Mouse (Mus musculus): Measurements from ENCODE around the gene Tango2.
"Not testable (repeated sequence)": the region's sequence is repeated elsewhere in the genome, so short reads cannot be mapped to it uniquely, and the experiment has no call there.

Tango2 gene

GRCm38 (mm10) chr16:18341605-18342004 is 6.3 kb downstream of the Tango2 start:
- DNase-seq = no peak

- DNase-seq = no peak
Measured at GRCm38 (mm10) chr16:18339866-18340265, 8.0 kb downstream of the Tango2 start.

- no peak for DNase-seq
Measured at GRCm38 (mm10) chr16:18337261-18337660, 10.6 kb downstream of the Tango2 start.

- DNase-seq = no peak
Measured at GRCm38 (mm10) chr16:18335981-18336380, 11.9 kb downstream of the Tango2 start.

GRCm38 (mm10) chr16:18333976-18334375 is 13.9 kb downstream of the Tango2 start:
- DNase-seq = no peak

- no peak for DNase-seq
Measured at GRCm38 (mm10) chr16:18328524-18328923, 19.4 kb downstream of the Tango2 start.

- DNase-seq = no peak
Measured at GRCm38 (mm10) chr16:18327936-18328335, 20.0 kb downstream of the Tango2 start.

GRCm38 (mm10) chr16:18325741-18326140 is 22.2 kb downstream of the Tango2 start:
- DNase-seq = no peak

- no peak for DNase-seq
Measured at GRCm38 (mm10) chr16:18324031-18324430, 23.9 kb downstream of the Tango2 start.

GRCm38 (mm10) chr16:18323460-18323859 is 24.4 kb downstream of the Tango2 start:
- DNase-seq = no peak

- no peak for DNase-seq
Measured at GRCm38 (mm10) chr16:18321443-18321842, 26.5 kb downstream of the Tango2 start.

- DNase-seq = no peak
Measured at GRCm38 (mm10) chr16:18318992-18319391, 28.9 kb downstream of the Tango2 start.

GRCm38 (mm10) chr16:18308159-18308558 is 39.7 kb downstream of the Tango2 start:
- DNase-seq = no peak

- DNase-seq = not testable (repeated sequence)
Measured at GRCm38 (mm10) chr16:18289614-18290013, 58.3 kb downstream of the Tango2 start.

- DNase-seq = peak; percentile 98
Measured at GRCm38 (mm10) chr16:18289067-18289588, 58.8 kb downstream of the Tango2 start, which contains the start of gene Dgcr8. Gene Dgcr8 (minus strand): TSS chr16:18289246.

GRCm38 (mm10) chr16:18288581-18289061 is 59.3 kb downstream of the Tango2 start:
- DNase-seq = no peak

- peak; percentile 17 for DNase-seq
Measured at GRCm38 (mm10) chr16:18288166-18288565, 59.7 kb downstream of the Tango2 start.

GRCm38 (mm10) chr16:18275166-18275565 is 72.7 kb downstream of the Tango2 start:
- DNase-seq = no peak

GRCm38 (mm10) chr16:18268182-18268581 is 79.7 kb downstream of the Tango2 start:
- DNase-seq = no peak

- DNase-seq = no peak
Measured at GRCm38 (mm10) chr16:18265024-18265423, 82.9 kb downstream of the Tango2 start.

- DNase-seq = no peak
Measured at GRCm38 (mm10) chr16:18258221-18258620, 89.7 kb downstream of the Tango2 start, which contains the start of gene Gm49776. Gene Gm49776 (minus strand): TSS chr16:18258321.

- DNase-seq = no peak
Measured at GRCm38 (mm10) chr16:18253866-18254265, 94.0 kb downstream of the Tango2 start.

- DNase-seq = no peak
Measured at GRCm38 (mm10) chr16:18252736-18253135, 95.2 kb downstream of the Tango2 start.

GRCm38 (mm10) chr16:18250828-18251790 is 96.8 kb downstream of the Tango2 start:
- no peak for DNase-seq

Measured in cerebellum, adult 11 months (tissue).